Mouse (Mus musculus) heart, embryonic 10.5 days (tissue): ENCODE results near the gene Cdc34b. TPM values are rescaled to one million over a fixed set of nuclear protein-coding genes. Genes with fewer than 3 reads are reported as not detected.

Experiments used
- polyA plus RNA-seq: library from polyadenylated mRNA; unstranded; fragments of >200 nt; fragmentation: Nextera tagmentation; extraction: Ambion mirVana; gene quantifications from 2 replicates; pipeline ENCODE4 v1.2.1, GENCODE M21; 2016

The Cdc34b gene
- polyA plus RNA-seq, 1 experiment from 2014 or later: not detected

Other genes with a start within 250 kb of the Cdc34b start
- 7.7 and 14.2 TPM in 2 replicates for gene Epn3, start 241.8 kb upstream of the Cdc34b start, polyA plus RNA-seq
- 9.3 and 12.5 TPM in 2 replicates for gene Mycbpap, start 220.0 kb upstream of the Cdc34b start, polyA plus RNA-seq
- 3.2 and 6.9 TPM in 2 replicates for gene Rsad1, start 192.5 kb upstream of the Cdc34b start, polyA plus RNA-seq
- gene Chad, start 176.7 kb upstream of the Cdc34b start, polyA plus RNA-seq: 0.11 and 0.28 TPM in 2 replicates
- gene Acsf2, start 139.9 kb upstream of the Cdc34b start, polyA plus RNA-seq: 2.8 and 4.1 TPM in 2 replicates
- 229 and 251 TPM in 2 replicates for gene Lrrc59, start 112.0 kb upstream of the Cdc34b start, polyA plus RNA-seq
- 139 and 141 TPM in 2 replicates for gene Mrpl27, start 88.0 kb upstream of the Cdc34b start, polyA plus RNA-seq
- 24.7 and 33.4 TPM in 2 replicates for gene Eme1, start 87.8 kb upstream of the Cdc34b start, polyA plus RNA-seq
- gene Xylt2, start 64.3 kb upstream of the Cdc34b start, polyA plus RNA-seq: 16.7 and 17.4 TPM in 2 replicates
- not detected in 2 replicates for gene Gm11541, start 37.3 kb upstream of the Cdc34b start, polyA plus RNA-seq
- gene Tmem92, start 40.9 kb downstream of the Cdc34b start, polyA plus RNA-seq: not detected in 2 replicates
- gene Col1a1, start 194.4 kb downstream of the Cdc34b start, polyA plus RNA-seq: 146 and 311 TPM in 2 replicates
- 0.22 TPM in 1 of 2 replicates, not detected in the other for gene Hils1, start 225.8 kb downstream of the Cdc34b start, polyA plus RNA-seq
- gene Sgca, start 234.5 kb downstream of the Cdc34b start, polyA plus RNA-seq: 12.5 and 25.8 TPM in 2 replicates
- gene Ppp1r9b, start 249.3 kb downstream of the Cdc34b start, polyA plus RNA-seq: 8.5 and 12.5 TPM in 2 replicates